Mouse (Mus musculus) heart, embryonic 11.5 days (tissue): ENCODE measurements around the gene Tmem79. TPM values are rescaled to one million over a fixed set of nuclear protein-coding genes. Genes with fewer than 3 reads are reported as not detected.
"Not testable (repeated sequence)": the region's sequence is repeated elsewhere in the genome, so short reads cannot be mapped to it uniquely, and the experiment has no call there.

ENCODE experiments used
- ATAC-seq: fragments of 200-750 bp; cut with Nextera tagmentation; replicated peaks from 2 replicates; pipeline ENCODE4 v1.8.0; 2017; ENCODE audit warnings: moderate library complexity; ENCODE audit not compliant: insufficient number of reproducible peaks, low FRiP score, low TSS enrichment
- H3K27ac ChIP-seq: fragments of 300-500 bp; sonication (generic); 2 replicates; pipeline ENCODE4 v1.5.1; 2014; ENCODE audit warnings: mild to moderate bottlenecking, low read depth, low read length
- H3K27me3 ChIP-seq: fragments of 300-500 bp; sonication (generic); 2 replicates; pipeline ENCODE4 v1.6.1; 2014; ENCODE audit warnings: mild to moderate bottlenecking, low read length, mixed read lengths; ENCODE audit not compliant: control insufficient read depth, insufficient read depth
- H3K36me3 ChIP-seq: fragments of 300-500 bp; sonication (generic); 2 replicates; pipeline ENCODE4 v1.6.1; 2014; ENCODE audit warnings: mild to moderate bottlenecking, low read length, moderate library complexity, mixed read lengths; ENCODE audit not compliant: control insufficient read depth, insufficient read depth
- H3K4me1 ChIP-seq: fragments of 300-500 bp; sonication (generic); 2 replicates; pipeline ENCODE4 v1.6.1; 2014; ENCODE audit warnings: low read length; ENCODE audit not compliant: control insufficient read depth, insufficient read depth
- H3K4me2 ChIP-seq: fragments of 300-500 bp; sonication (generic); 2 replicates; pipeline ENCODE4 v1.6.1; 2014; ENCODE audit warnings: mild to moderate bottlenecking, moderate library complexity
- H3K4me3 ChIP-seq: fragments of 300-500 bp; sonication (generic); 2 replicates; pipeline ENCODE4 v1.5.1; 2014; ENCODE audit warnings: low read depth, low read length
- H3K9ac ChIP-seq: fragments of 300-500 bp; sonication (generic); 2 replicates; pipeline ENCODE4 v1.6.1; 2014; ENCODE audit warnings: mild to moderate bottlenecking, low read depth, low read length, moderate library complexity
- H3K9me3 ChIP-seq: fragments of 300-500 bp; sonication (generic); replicated peaks from 2 replicates; pipeline ENCODE4 v1.6.1; 2016; ENCODE audit warnings: low read length; ENCODE audit not compliant: control insufficient read depth
- WGBS: fragments of 180-500 bp; shearing (Covaris S2); extraction: QIAGEN DNeasy Blood & Tissue Kit; methylation state at CpG from one replicate; pipeline ENCODE4 v1.1.7; 2014; ENCODE audit not compliant: insufficient replicate concordance; 5-methylcytosine and 5-hydroxymethylcytosine counted together
- polyA plus RNA-seq: library from polyadenylated mRNA; unstranded; fragments of >200 nt; fragmentation: Nextera tagmentation; extraction: Ambion mirVana; gene quantifications from 2 replicates; pipeline ENCODE4 v1.2.1, GENCODE M21; 2014

The Tmem79 gene
- polyA plus RNA-seq, 1 experiment from 2014 or later, result 1.3 TPM

- H3K4me2 ChIP-seq, result peak overlapping the region; percentile 90
- H3K27me3 ChIP-seq, result no peaks in the 10 kb centered on the region
- H3K27ac ChIP-seq, result peak overlapping the region; percentile 96
- H3K36me3 ChIP-seq, result peaks cover 14% of the 10 kb centered on the region
- H3K4me3 ChIP-seq, result peak overlapping the region; percentile 81
- no peaks in the 10 kb centered on the region for H3K9me3 ChIP-seq
- WGBS, result under 1% methylated on average over 30 of the region's 30 CpGs
- peaks cover 8% of the 10 kb centered on the region for H3K4me1 ChIP-seq
- peak overlapping the region; percentile 84 for H3K9ac ChIP-seq
- no peak for ATAC-seq
Observed at GRCm38 (mm10) chr3:88297321-88297851, 38.6 kb downstream of the Tmem79 start.

DNA sequence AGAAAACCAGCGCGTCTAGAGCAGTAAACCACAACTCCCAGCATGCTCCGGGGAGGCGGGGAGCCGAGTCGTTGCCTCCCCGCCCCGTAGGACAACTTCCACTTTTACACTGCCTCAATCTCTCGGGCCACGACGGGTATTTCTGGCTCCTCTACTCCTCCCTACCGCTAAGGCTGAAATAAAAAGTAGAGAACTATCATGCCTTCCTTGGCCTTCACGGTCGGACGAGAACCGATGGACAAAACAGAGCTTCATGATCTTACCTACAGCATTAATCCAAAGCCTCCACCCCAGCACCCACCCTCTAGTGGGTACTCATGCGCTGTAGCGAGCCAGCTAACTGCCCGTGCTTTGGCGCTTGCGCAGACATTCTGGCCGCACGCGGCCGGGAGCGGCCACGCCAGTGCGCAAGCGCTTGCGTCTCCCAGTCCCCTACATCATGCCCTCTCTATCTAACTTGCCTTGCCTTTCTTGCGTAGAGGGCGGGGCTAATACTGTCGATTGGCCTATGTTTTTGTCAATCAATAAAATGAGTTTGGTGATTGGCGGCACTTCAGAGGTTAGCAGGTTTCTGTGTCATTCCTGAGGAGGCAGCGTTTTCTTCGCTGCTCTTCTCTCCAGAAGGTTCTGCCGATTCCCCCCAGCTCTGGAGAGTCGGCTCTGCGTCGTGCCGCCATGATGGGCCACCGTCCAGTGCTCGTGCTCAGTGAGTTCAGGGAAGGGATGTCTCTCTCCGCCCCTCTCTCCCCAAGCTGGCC is 39.2 kb downstream of the Tmem79 start, which contains the start of the genes Tsacc and Cct3:
TSS of gene Tsacc (minus strand) at position 439 of the 758 bp plus-strand sequence.
TSS of gene Cct3 (plus strand) at position 556 of the 758 bp plus-strand sequence.
- WGBS, result under 1% methylated on average over 44 of the region's 44 CpGs
- peak; percentile 97 for ATAC-seq
- H3K9ac ChIP-seq, result peak within 1 kb of the TSS; percentile 84
- H3K27me3 ChIP-seq, result no peaks in the 10 kb centered on the region
- H3K36me3 ChIP-seq, result peaks cover 12% of the 10 kb centered on the region
- peak within 1 kb of the TSS; percentile 96 for H3K27ac ChIP-seq
- peaks cover 8% of the 10 kb centered on the region for H3K4me1 ChIP-seq
- H3K9me3 ChIP-seq, result no peaks in the 10 kb centered on the region
- H3K4me2 ChIP-seq, result peak within 1 kb of the TSS; percentile 90
- peak within 1 kb of the TSS; percentile 81 for H3K4me3 ChIP-seq

GRCm38 (mm10) chr3:88296110-88296560 is 39.8 kb downstream of the Tmem79 start:
- 1% methylated on average over 12 of the region's 12 CpGs for WGBS
- no peaks in the 10 kb centered on the region for H3K27me3 ChIP-seq
- peaks cover 9% of the 10 kb centered on the region for H3K36me3 ChIP-seq
- H3K4me1 ChIP-seq, result peaks cover 8% of the 10 kb centered on the region
- H3K27ac ChIP-seq, result peak overlapping the region; percentile 96
- ATAC-seq, result no peak
- H3K9me3 ChIP-seq, result no peaks in the 10 kb centered on the region
- H3K4me2 ChIP-seq, result peak overlapping the region; percentile 71
- peak overlapping the region; percentile 80 for H3K9ac ChIP-seq
- H3K4me3 ChIP-seq, result peak overlapping the region; percentile 81

- not testable (repeated sequence) for H3K27me3 ChIP-seq, ATAC-seq, H3K9me3 ChIP-seq, H3K36me3 ChIP-seq, H3K4me1 ChIP-seq, H3K27ac ChIP-seq, H3K9ac ChIP-seq
- WGBS, result 78% methylated on average over 1 of the region's 1 CpGs
- Histone ChIP-seq H3K4me2 (peak overlapping the region; percentile 71), H3K4me3 (peak overlapping the region; percentile 81)
Observed at GRCm38 (mm10) chr3:88295272-88295671, 40.7 kb downstream of the Tmem79 start.

GRCm38 (mm10) chr3:88291970-88292369 is 44.0 kb downstream of the Tmem79 start:
- H3K9me3 ChIP-seq, result no peaks in the 10 kb centered on the region
- 54% methylated on average over 4 of the region's 4 CpGs for WGBS
- H3K4me3 ChIP-seq, result no peak overlapping the region
- H3K4me2 ChIP-seq, result no peak overlapping the region
- no peak overlapping the region for H3K9ac ChIP-seq
- H3K27me3 ChIP-seq, result no peaks in the 10 kb centered on the region
- H3K4me1 ChIP-seq, result no peaks in the 10 kb centered on the region
- H3K36me3 ChIP-seq, result no peaks in the 10 kb centered on the region
- no peak for ATAC-seq
- no peak overlapping the region for H3K27ac ChIP-seq

GRCm38 (mm10) chr3:88288133-88288713 is 47.7 kb downstream of the Tmem79 start:
- H3K9me3 ChIP-seq, H3K27me3 ChIP-seq, H3K4me2 ChIP-seq, ATAC-seq, H3K4me3 ChIP-seq, H3K4me1 ChIP-seq, H3K9ac ChIP-seq, H3K27ac ChIP-seq, H3K36me3 ChIP-seq: not testable (repeated sequence)
- 69% methylated on average over 8 of the region's 10 CpGs for WGBS

GRCm38 (mm10) chr3:88287110-88287509 is 48.8 kb downstream of the Tmem79 start, which contains the start of gene Gm38392:
Gene Gm38392, minus strand, starts transcription at chr3:88287210.
- Histone ChIP-seq H3K27ac (no peak within 1 kb of the TSS), H3K4me3 (no peak within 1 kb of the TSS), H3K4me2 (no peak within 1 kb of the TSS), H3K27me3 (no peaks in the 10 kb centered on the region), H3K4me1 (no peaks in the 10 kb centered on the region), H3K9ac (no peak within 1 kb of the TSS), H3K36me3 (no peaks in the 10 kb centered on the region), H3K9me3 (no peaks in the 10 kb centered on the region)
- WGBS, result 93% methylated on average over 4 of the region's 4 CpGs
- no peak for ATAC-seq

DNA sequence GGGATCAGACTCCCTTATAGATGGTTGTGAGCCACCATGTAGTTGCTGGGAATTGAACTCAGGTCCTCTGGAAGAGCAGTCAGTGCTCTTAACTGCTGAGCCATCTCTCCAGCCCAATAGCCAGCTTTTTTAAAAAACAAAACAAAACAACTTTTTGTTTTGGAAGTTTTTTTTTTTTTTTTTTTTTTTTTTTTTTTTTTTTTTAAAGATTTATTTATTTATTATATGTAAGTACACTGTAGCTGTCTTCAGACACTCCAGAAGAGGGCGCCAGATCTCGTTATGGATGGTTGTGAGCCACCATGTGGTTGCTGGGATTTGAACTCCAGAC is 50.4 kb downstream of the Tmem79 start:
- H3K36me3 ChIP-seq, result not testable (repeated sequence)
- WGBS, result no CpG with 5 or more reads among the region's 2 CpGs

More for the DNA sequence above, 50.4 kb downstream of the Tmem79 start:
- H3K27ac ChIP-seq, H3K9me3 ChIP-seq, H3K4me1 ChIP-seq, ATAC-seq, H3K9ac ChIP-seq, H3K4me3 ChIP-seq, H3K27me3 ChIP-seq, H3K4me2 ChIP-seq: not testable (repeated sequence)
